Mouse (Mus musculus) small intestine, adult 2 months (tissue): ENCODE measurements around the gene Phpt1.

ENCODE experiments used
- CTCF ChIP-seq: fragments of 200-500 bp; IDR thresholded peaks from 2 replicates; pipeline ENCODE4 v1.5.1; 2012; ENCODE audit warnings: low read depth, mild to moderate bottlenecking, control low read depth, inconsistent platforms, low read length, moderate library complexity, mixed read lengths; ENCODE audit not compliant: insufficient replicate concordance, insufficient read length; ENCODE audit errors: extremely low read depth
- POLR2A ChIP-seq: fragments of 200-500 bp; IDR thresholded peaks from 2 replicates; pipeline ENCODE4 v1.6.1; 2012; ENCODE audit warnings: low read depth, mild to moderate bottlenecking, control low read depth, inconsistent platforms, low read length, moderate library complexity

DNA sequence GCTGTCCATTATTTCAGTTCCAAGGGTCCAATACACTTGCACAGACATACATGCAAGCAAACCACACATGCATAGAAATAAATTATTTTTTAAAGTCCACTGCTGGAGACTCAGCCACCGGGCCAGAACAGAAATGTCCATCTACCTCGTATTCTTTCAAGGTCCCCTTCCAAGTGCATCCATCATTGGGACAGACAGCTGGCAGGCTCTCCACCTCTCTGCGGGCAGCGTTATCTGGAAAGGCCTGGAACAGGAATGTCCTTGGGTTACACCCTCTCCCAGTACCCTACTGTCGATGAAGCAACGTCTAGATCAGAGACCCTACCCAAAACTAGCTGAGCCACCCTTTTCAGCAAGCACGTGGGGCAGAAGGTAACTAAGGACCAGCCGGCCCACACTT, 38.5 kb downstream of the Phpt1 start:
- TF ChIP-seq POLR2A (no peak), CTCF (no peak)
